ENCODE assay signal across 9 mouse cellular contexts in the genomic region with DNA sequence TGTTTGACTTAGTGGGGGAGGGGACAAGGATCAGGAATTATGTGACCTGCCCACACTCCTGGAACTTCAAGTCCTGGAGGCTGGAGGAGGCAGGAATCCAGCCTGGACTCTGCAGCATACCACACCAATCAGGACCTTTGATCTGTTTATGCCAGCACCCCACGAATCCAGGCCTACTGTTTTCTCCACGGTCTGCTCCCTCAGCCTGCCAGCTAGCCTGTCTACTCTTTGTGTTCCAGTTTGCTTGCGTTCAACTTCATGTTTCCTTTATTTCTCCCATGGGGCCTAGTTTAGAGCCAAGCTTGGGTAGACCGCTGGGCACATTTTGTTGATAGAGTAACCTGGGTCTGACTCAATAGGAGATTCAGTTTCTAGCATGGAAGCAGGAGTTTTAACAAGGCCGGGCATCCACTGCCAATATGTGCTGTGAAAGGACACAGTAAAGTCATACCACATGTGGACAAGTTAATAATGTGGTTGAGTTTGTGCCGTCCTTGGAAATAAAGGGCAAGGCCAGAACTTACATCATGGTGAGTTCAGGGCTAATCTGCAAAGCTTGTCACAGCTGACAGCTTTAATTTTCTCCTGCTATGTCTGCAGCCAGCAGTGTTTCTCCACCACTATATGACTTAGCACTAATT. TPM values are rescaled to one million over a fixed set of nuclear protein-coding genes. Genes with fewer than 3 reads are reported as not detected.
A peak's percentile ranks its signal among the peaks of the same experiment; 100 is the strongest.
DNase-seq lines count a peak whose midpoint lies in the region; ATAC-seq and TF ChIP-seq lines count a peak whose summit lies in the region.
"Had no signal": no experiment of that assay in that cellular context is flagged by ENCODE, and none has a peak within 500 bp of the region (broad histone marks: within the 10 kb centered on the region; RNA-seq: fewer than 3 reads in every experiment).

No protein-coding gene starts in this region.

- no peak overlapping the region; the same call in 1 of the 2 replicates for H3K27ac ChIP-seq in heart, embryonic 13.5 days (replicated peaks)
- H3K27ac ChIP-seq in midbrain, postnatal 0 days (ENCODE audit: low read depth, low read length), result peak overlapping the region; percentile 12; the same call in 1 of the 2 replicates
- H3K27ac ChIP-seq: neural tube, embryonic 12.5 days had no signal

- H3K4me1 ChIP-seq in heart, embryonic 13.5 days, result peaks cover 11% of the 10 kb centered on the region; the same call in 1 of the 2 replicates
- 0 out of 2 replicates have a peak, but pooled peaks cover 2% of the 10 kb centered on the region for H3K4me1 ChIP-seq in midbrain, postnatal 0 days (ENCODE audit: insufficient read depth, low read length)
- H3K4me1 ChIP-seq: neural tube, embryonic 12.5 days had no signal

- no peak overlapping the region for H3K4me3 ChIP-seq in heart, embryonic 13.5 days
- no peak overlapping the region for H3K4me3 ChIP-seq in midbrain, postnatal 0 days (ENCODE audit: low read depth, low read length)
- H3K4me3 ChIP-seq: neural tube, embryonic 12.5 days had no signal

- no peaks in the 10 kb centered on the region for H3K36me3 ChIP-seq in heart, embryonic 13.5 days
- H3K36me3 ChIP-seq in midbrain, postnatal 0 days (ENCODE audit: insufficient read depth, low read length), result no peaks in the 10 kb centered on the region
- H3K36me3 ChIP-seq: neural tube, embryonic 12.5 days had no signal

- H3K27me3 ChIP-seq in heart, embryonic 13.5 days (replicated peaks), result no peaks in the 10 kb centered on the region
- no peaks in the 10 kb centered on the region for H3K27me3 ChIP-seq in midbrain, postnatal 0 days (ENCODE audit: insufficient read depth, low read length)
- H3K27me3 ChIP-seq: neural tube, embryonic 12.5 days had no signal

- peaks cover 3% of the 10 kb centered on the region; the same call in 1 of the 2 replicates for H3K9me3 ChIP-seq in heart, embryonic 13.5 days
- no peaks in the 10 kb centered on the region for H3K9me3 ChIP-seq in midbrain, postnatal 0 days (ENCODE audit: low read length)
- H3K9me3 ChIP-seq: neural tube, embryonic 12.5 days had no signal

- 60% methylated on average over 6 of the region's 6 CpGs for WGBS in heart, embryonic 13.5 days
- WGBS in midbrain, postnatal 0 days, result 40% methylated on average over 6 of the region's 6 CpGs

- TF ChIP-seq CTCF in midbrain, postnatal 0 days (IDR thresholded peaks at IDR 0.05), result no peak

- intact Hi-C loops in heart, postnatal 14 days (cut with DNase I), result no loop called here

- ATAC-seq in heart, embryonic 13.5 days (ENCODE audit: extremely low read depth, insufficient number of reproducible peaks, low FRiP score, low TSS enrichment), result no peak
- ATAC-seq in midbrain, postnatal 0 days (ENCODE audit: low FRiP score), result 0 out of 2 replicates have a peak, but pooled peaks have one; percentile 13
- ATAC-seq in megakaryocyte, adult 5-6 weeks (ENCODE audit: poor library complexity, severe bottlenecking), result no peak

- no peak for DNase-seq in heart, postnatal 14 days
- DNase-seq in embryo, embryonic 11 days, result peak; percentile 28
- peak; percentile 29 to 73 for DNase-seq in kidney, postnatal 25 days
- DNase-seq in midbrain, postnatal 0 days (ENCODE audit: low spot score), result peak; percentile 31
- no peak for DNase-seq in layer of hippocampus, postnatal 36 days
- DNase-seq in left cerebral cortex, adult 18-20 months (ENCODE audit: low spot score in 2 of 2), result no peak

- H3K9ac ChIP-seq in heart, embryonic 13.5 days, result 0 out of 2 replicates have a peak overlapping the region, but pooled peaks have one; percentile 2
- no peak overlapping the region for H3K9ac ChIP-seq in midbrain, postnatal 0 days (replicated peaks; ENCODE audit: low read length, poor library complexity, severe bottlenecking)
- H3K9ac ChIP-seq: neural tube, embryonic 12.5 days had no signal

- H3K4me2 ChIP-seq in heart, embryonic 13.5 days, result no peak overlapping the region
- no peak overlapping the region for H3K4me2 ChIP-seq in midbrain, postnatal 0 days (ENCODE audit: low read depth, low read length, poor library complexity, severe bottlenecking)
- H3K4me2 ChIP-seq: neural tube, embryonic 12.5 days had no signal

RNA-seq across cellular contexts. Expression of gene Vcpkmt, which starts 26.5 kb away (rescaled TPM):
- 16.3 and 19.6 TPM in 2 replicates for polyA plus RNA-seq in heart, embryonic 13.5 days (2015; fragmentation: Nextera tagmentation; extraction: Ambion mirVana)
- total RNA-seq in heart, postnatal 14 days (2021), result 1 to 10 TPM; 3.3 to 3.6 TPM
- 7.5 and 9.4 TPM in 2 replicates for total RNA-seq in midbrain, postnatal 0 days (2014; rRNA removed)
- 32.2 and 32.5 TPM in 2 replicates for polyA plus RNA-seq in midbrain, postnatal 0 days (2015; fragmentation: Nextera tagmentation; extraction: Ambion mirVana)
- 10 to 100 TPM; 18.2 to 19.3 TPM for total RNA-seq in layer of hippocampus, postnatal 36 days (2021)
- total RNA-seq in left cerebral cortex, adult 18-20 months (2021), result 10 to 100 TPM; 25.3 to 25.5 TPM
- 5.9 and 6.6 TPM in 2 replicates for total RNA-seq in megakaryocyte, adult 5-6 weeks (2015)
- 5.6 and 6.6 TPM in 2 replicates for total RNA-seq in megakaryocyte, adult 5-6 weeks (2017)

Comparison
In these comparisons a context has a peak if more than half of its experiments do, and no peak if none do; other contexts are left out.
1. DNase-seq: peak in embryo, embryonic 11 days (single experiment), kidney, postnatal 25 days (2 of 2) and midbrain, postnatal 0 days (single experiment); none in heart, postnatal 14 days (0 of 2), layer of hippocampus, postnatal 36 days (0 of 2) and left cerebral cortex, adult 18-20 months (0 of 2).